Mouse (Mus musculus): ENCODE data around the gene Rhbdf2.

Rhbdf2 gene

DNA sequence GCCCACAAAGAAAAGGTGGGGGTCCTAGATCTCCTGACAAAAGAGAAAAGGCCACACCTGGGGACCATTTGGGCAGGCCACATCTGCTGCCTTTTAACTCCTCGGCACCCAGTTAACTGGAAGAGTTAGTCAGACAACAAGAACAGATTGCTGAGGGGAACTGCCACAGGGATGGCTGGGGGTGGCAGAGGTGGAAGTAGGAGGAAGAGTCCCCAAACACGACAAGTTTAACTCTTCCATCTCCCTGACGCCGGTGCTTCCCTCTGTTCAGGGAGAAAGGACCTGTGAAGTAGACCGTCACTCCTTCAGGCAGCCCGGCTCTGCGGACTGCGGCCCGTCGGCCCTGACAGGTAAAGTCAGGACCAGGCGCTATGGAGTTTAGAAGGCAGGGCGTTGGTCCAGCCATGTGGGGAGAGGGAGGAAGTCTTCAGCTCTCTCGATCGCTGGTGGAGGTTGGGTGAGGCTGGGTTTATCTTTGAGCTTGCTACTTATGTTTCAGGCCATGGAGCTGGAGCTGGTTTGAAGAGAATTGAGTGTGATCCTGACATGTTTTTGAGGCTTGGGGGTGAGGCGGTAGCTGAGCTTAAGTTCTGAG, 32.3 kb upstream of the Rhbdf2 start:
- no peak for DNase-seq (ENCODE audit: extremely low spot score, low spot score)

GRCm38 (mm10) chr11:116658238-116658637, 31.4 kb upstream of the Rhbdf2 start:
- DNase-seq (ENCODE audit: extremely low spot score, low spot score) = no peak

- peak; percentile 88 for DNase-seq (ENCODE audit: extremely low spot score, low spot score)
Observed at GRCm38 (mm10) chr11:116657311-116658223, 30.7 kb upstream of the Rhbdf2 start.

- no peak for DNase-seq (ENCODE audit: extremely low spot score, low spot score)
Observed at GRCm38 (mm10) chr11:116656348-116657191, 29.8 kb upstream of the Rhbdf2 start.

DNA sequence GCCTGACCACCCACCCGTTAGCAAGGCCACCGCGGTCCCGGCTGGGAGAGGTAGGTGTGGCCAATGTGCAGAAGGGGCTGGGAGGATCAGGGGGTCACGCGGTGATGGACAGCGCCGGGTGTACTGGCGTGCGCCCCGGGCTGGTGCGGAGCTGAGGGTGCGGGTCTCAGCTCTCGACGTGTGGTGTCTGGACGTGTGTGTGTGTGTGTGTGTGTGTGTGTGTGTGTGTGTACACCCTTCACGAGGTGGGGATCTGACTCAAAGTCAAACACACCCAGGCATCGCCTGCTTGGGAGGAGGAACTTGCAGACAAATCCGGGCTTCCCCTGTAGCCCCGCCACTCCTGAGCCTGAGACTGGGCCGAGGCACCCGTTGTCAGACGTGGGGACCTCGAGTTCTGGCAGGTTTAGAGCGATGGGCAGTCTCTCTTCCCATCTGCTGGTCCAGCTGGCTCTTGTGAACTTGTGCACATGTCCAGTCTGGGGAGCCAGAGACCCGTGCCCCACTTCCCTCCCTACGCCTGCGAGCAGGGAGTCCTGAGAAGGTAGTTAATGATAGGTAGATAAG, 27.5 kb upstream of the Rhbdf2 start, which contains the start of gene Cygb:
TSS of gene Cygb (minus strand) at position 59 of the 567 bp plus-strand sequence.
- peak; percentile 55 for DNase-seq (ENCODE audit: extremely low spot score, low spot score)

- peak; percentile 61 for DNase-seq (ENCODE audit: extremely low spot score, low spot score)
Observed at GRCm38 (mm10) chr11:116653709-116654221, 26.9 kb upstream of the Rhbdf2 start.

GRCm38 (mm10) chr11:116653234-116653633, 26.4 kb upstream of the Rhbdf2 start, which contains the start of gene Prcd:
Gene Prcd (plus strand): TSS chr11:116653534.
- no peak for DNase-seq (ENCODE audit: extremely low spot score, low spot score)

DNA sequence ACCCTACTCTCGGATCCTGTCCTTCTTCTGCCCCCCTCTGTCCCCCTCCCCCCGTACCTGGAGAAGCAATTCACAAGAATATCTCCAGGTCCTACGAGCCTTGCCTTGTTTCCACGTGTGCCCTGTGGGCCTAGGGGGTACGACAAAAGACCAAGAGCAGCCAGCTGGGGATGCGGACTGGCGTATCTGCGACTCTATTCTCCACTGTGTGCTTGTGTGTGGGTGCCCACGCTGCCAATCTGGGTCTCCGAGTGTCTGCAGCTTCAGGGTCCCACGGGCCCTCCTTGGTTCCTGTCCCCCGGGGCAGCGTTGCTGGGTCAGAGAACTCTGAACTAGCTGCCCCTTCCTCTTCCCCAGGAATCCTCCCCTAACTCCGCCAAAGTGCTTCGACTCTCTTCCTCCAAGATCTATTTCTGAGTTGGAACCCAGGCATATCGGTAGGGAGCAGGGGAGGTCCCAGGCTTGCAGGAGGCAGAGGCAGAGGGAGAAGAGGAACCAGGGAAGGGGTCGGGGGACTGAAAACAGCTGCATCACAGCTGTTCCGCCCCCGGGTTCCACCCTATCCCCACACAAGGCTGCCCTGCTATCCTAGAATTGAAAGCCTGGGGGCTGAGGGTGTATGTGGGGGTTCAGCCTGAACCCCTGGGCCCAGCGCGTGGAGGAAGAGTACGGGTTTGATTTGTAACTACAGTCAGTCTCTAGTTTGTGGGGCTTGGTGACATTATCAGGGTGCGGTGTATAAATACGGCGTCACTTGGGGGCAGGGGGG, 25.7 kb upstream of the Rhbdf2 start:
- no peak for DNase-seq (ENCODE audit: extremely low spot score, low spot score)

DNA sequence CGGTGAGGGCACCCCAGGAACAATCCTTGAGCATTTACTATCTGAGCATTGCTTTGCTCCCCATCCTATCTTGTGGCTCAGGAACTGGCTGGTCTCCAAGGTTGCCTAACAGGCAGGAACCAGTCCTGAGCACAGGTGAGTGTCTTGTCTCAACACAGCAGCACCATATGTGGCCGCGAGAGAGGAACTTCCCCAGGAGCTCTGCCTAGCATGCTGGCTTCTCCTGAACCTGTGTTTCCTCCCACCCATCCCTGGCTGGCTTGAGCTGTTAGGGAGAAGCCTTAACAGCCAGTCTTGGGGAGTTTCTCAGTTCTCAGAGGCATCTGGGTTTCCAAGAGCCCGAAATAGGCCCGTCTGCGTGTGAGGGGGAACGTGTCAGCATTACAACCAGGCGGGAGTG, 24.5 kb upstream of the Rhbdf2 start:
- DNase-seq (ENCODE audit: extremely low spot score, low spot score) = no peak

- DNase-seq (ENCODE audit: extremely low spot score, low spot score) = no peak
Observed at GRCm38 (mm10) chr11:116650811-116651210, 24.0 kb upstream of the Rhbdf2 start.

GRCm38 (mm10) chr11:116649711-116650337, 23.0 kb upstream of the Rhbdf2 start:
- DNase-seq (ENCODE audit: extremely low spot score, low spot score) = no peak

GRCm38 (mm10) chr11:116648976-116649375, 22.2 kb upstream of the Rhbdf2 start:
- no peak for DNase-seq (ENCODE audit: extremely low spot score, low spot score)

GRCm38 (mm10) chr11:116648213-116648921, 21.5 kb upstream of the Rhbdf2 start:
- no peak for DNase-seq (ENCODE audit: extremely low spot score, low spot score)

DNA sequence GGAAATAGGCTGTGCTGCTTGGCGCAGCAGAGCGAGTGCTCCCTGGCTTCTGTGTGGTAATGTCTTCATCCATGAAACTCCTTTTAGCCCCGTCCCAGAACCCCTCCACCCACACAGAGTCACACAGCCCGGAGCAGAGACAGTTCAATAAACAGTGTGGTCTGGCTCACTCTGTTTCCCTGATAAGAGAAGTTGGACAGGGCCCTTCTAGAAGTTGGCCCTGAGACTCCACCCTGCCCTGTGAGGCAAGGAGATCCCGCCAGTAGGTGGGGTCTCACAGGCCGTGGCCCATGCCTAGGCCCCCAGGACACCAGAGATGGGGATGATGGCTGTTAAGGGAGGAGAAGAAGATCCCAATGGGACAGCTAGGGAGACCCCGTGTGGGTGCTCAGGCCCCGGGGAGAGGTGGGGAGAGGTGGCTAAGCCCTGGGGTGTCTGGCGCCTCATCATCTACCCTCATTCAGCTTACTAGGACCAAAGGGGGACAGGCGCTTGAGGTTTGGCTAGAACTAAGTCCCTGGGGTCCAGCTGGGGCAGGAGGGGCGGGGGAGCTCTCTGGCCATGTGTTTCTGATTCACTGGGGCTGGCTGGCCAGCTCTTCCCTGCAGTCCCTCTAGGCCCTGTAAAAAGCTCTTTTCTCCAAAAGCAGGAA, 20.6 kb upstream of the Rhbdf2 start:
- no peak for DNase-seq (ENCODE audit: extremely low spot score, low spot score)

DNA sequence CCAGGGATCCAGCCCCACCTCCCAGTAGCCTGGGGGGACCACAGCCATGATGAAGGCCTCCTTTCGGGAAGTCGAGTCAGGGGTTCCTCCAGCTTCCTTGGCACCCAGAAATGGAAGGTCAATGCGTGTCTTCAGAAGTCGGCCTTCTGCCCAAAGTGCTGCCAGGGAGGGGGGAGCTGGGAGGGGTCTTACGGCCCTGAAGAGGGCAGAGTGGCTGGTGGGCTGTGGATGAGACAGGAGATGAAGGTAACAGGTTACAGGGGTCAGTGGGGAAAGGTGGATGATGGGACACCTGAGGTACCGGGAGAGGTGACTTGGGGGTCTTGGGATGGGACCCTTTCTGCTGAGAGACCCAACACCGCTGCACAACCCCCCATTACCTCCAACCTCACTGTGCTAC, 20.0 kb upstream of the Rhbdf2 start:
- DNase-seq (ENCODE audit: extremely low spot score, low spot score) = no peak

GRCm38 (mm10) chr11:116646136-116646535, 19.3 kb upstream of the Rhbdf2 start:
- DNase-seq (ENCODE audit: extremely low spot score, low spot score) = no peak

- no peak for DNase-seq (ENCODE audit: extremely low spot score, low spot score)
Observed at GRCm38 (mm10) chr11:116645446-116646110, 18.8 kb upstream of the Rhbdf2 start.
